Mouse (Mus musculus) heart, postnatal 36 days (tissue): ENCODE data around the gene S1pr3. TPM values are rescaled to one million over a fixed set of nuclear protein-coding genes. Genes with fewer than 3 reads are reported as not detected.

ENCODE experiments used
- DNase-seq, 2 experiments: peaks; one replicate each; pipeline ENCODE4 v3.0.0; 2021 to 2022
- intact Hi-C: fragments of 180-260 bp; cut with DNase I; formaldehyde crosslinking; loops from one replicate; pipeline ENCODE4 v1.15.1; 2025
- total RNA-seq, 2 experiments: library from RNA; stranded (reverse); gene quantifications; 2 replicates each; pipeline ENCODE4 v1.2.3; 2021

The S1pr3 gene
- total RNA-seq, 2 experiments from 2014 or later = 12.6 to 13.8 TPM

GRCm38 (mm10) chr13:51437105-51438085 lies 29.0 kb downstream of the S1pr3 start:
- DNase-seq = no peak
- intact Hi-C loops = no loop called here

GRCm38 (mm10) chr13:51442922-51443321 lies 34.5 kb downstream of the S1pr3 start:
- intact Hi-C loops = no loop called here
- DNase-seq = no peak

DNA sequence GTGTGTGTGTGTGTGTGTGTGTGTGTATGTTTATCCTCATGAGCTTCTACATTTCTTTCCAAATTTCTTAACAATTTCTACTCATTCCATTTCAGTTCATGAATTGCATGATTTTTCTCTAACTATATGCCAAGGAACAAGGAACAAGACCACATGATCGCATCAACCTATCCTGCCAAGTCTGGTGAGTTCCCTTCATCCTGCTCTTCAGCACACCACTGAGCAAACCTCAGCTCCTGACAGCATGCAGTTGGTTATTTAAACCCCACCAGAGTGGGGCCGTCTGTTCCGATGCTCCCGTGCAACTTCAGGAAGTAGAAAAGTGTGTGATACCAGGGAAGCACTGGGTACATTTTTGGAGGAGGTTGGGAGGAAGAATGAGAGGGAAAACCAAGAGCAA lies 38.1 kb downstream of the S1pr3 start:
- no peak for DNase-seq
- intact Hi-C loops = no loop called here

- no peak for DNase-seq
- intact Hi-C loops = no loop called here
These were observed 47.9 kb downstream of the S1pr3 start for GRCm38 (mm10) chr13:51456190-51456878.

DNA sequence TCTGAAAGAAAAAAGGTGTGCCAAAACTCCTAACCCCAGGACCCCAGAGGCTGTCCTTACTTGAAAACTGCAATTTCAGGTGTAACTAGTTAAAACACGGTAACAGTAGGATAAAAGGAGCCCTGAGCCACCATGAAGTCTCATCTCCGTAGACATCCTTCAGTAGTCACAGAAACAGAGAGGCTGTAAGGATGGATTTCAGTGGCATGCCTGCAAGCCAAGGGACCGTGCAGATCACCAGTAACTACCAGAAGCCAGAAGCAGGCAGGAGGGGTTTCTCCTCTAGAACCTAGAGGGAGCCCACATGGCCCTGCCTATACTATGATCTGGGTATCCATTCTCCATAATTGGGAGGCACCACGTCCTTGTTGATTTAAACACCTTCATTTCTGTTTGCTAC lies 55.9 kb downstream of the S1pr3 start:
- intact Hi-C loops = no loop called here
- no peak for DNase-seq

DNA sequence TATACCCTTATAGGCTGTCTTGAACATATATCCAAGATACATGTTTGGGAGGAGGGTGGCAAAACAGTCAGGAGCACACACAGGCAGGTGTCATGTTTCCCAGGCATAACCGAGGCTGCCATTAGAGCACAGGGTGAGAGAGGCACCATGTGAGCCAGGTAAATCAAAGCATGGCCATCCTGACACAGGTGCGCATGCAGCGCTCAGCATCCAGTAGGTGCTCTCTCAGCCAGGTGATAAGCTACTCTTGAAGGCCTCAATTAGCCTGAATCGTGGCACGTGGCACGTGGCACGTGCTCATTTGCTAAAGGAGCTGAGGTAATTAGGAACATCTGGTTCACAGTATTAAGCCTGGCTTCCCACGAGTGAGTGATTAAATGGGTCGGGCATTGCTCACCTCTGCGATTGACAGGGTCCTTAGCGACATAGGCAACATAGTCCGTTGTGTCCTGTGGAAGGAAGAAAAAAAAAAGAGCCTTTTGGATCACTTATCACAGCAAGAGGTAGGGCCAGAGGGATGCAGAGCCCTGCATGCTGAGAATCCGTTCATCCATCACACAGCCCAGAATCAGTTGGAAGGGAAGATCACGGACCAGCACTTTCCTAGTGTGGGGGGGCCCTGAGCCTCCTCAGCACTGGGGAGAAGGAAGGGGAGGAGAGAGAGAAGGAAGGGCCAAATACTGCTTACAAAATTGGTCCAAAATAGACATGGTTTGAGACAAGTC lies 57.8 kb downstream of the S1pr3 start:
- DNase-seq = no peak
- intact Hi-C loops = no loop called here

DNA sequence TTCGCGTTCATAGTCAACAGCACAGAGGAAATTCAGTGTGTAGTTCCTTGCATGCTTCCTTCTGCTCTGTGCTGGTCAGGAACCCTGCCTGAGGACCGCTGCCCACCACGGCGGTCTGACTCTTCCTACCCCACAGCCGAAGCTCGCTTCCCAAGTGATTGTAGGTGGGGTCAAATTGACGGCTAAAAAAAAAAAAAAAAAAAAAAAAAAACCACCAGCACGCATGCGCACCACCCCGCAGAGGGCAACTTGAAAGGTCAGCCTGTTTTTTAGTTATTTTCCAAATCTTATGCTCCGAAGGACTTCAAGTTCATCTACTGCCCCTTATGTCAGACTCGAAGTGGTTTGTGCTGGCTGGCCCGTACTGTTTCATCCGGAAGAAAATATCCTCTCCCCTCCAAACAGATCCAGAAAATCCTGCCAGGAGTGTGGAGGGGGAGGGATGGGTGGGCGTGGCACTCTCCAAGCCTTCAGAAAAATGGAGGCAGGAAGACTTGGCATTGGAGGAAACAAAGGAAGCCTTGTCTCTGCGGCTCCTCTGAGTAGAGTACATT lies 60.3 kb downstream of the S1pr3 start:
- intact Hi-C loops = no loop called here
- no peak for DNase-seq

Other genes with a start within 250 kb of the S1pr3 start
- gene Nxnl2, start 237.6 kb upstream of the S1pr3 start, total RNA-seq = under 1 TPM; 0.64 to 0.84 TPM
- 1 to 10 TPM; 1.4 to 2.2 TPM for gene Shc3, start 160.8 kb downstream of the S1pr3 start, total RNA-seq
- gene Cks2, start 236.6 kb downstream of the S1pr3 start, total RNA-seq = 1 to 10 TPM; 1.6 to 1.8 TPM
- gene Secisbp2, start 243.1 kb downstream of the S1pr3 start, total RNA-seq = 10 to 100 TPM; 12.6 to 14.2 TPM